Mouse (Mus musculus): Measurements from ENCODE around the gene Ugt1a7c. TPM values are rescaled to one million over a fixed set of nuclear protein-coding genes. Genes with fewer than 3 reads are reported as not detected.

Ugt1a7c gene
- polyA plus RNA-seq, 1 experiment from 2014 or later, result 1.0 TPM

DNA sequence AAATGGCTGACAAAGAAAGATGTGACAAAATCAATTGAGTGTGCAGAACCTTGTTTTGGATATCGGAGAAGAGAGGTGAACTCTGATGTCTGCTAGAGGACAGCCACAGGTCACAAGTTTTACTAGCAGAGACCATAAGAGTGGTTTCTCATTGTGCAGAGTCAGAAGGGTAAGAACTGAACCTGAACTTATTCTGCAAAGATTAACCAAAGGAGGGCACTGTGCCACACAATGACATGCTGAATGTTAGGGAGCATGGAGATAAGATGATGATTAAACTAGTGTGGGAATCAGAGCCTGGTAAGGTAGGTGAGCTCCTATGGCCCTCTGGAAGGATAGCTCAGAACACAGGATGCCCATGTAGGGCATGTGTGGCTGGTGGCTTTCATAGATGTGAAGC, 100.8 kb downstream of the Ugt1a7c start:
- no peaks in the 10 kb centered on the region for H3K36me3 ChIP-seq (ENCODE audit: control insufficient read depth, insufficient read depth, low read length)
- no peak for ATAC-seq (ENCODE audit: low FRiP score)
- WGBS, result 79% methylated on average over 1 of the region's 1 CpGs
- H3K9me3 ChIP-seq (ENCODE audit: control insufficient read depth, low read length), result no peaks in the 10 kb centered on the region
- no peak for DNase-seq (ENCODE audit: low spot score)
- no peak overlapping the region for H3K9ac ChIP-seq (ENCODE audit: low read depth, low read length)
- no peak overlapping the region for H3K4me3 ChIP-seq (ENCODE audit: low read depth, low read length)
- no peak overlapping the region for H3K27ac ChIP-seq (ENCODE audit: low read depth, low read length)
- no peaks in the 10 kb centered on the region for H3K27me3 ChIP-seq (ENCODE audit: control insufficient read depth, insufficient read depth, low read length)
- H3K4me1 ChIP-seq (replicated peaks; ENCODE audit: control insufficient read depth, insufficient read depth, low read length), result no peaks in the 10 kb centered on the region
- H3K4me2 ChIP-seq (replicated peaks; ENCODE audit: low read depth, low read length), result no peak overlapping the region

GRCm38 (mm10) chr1:88197443-88197842, 102.6 kb downstream of the Ugt1a7c start:
- Histone ChIP-seq H3K4me3 (ENCODE audit: low read depth, low read length) (no peak overlapping the region), H3K9ac (ENCODE audit: low read depth, low read length) (no peak overlapping the region), H3K9me3 (ENCODE audit: control insufficient read depth, low read length) (no peaks in the 10 kb centered on the region), H3K27ac (ENCODE audit: low read depth, low read length) (no peak overlapping the region), H3K36me3 (ENCODE audit: control insufficient read depth, insufficient read depth, low read length) (no peaks in the 10 kb centered on the region), H3K4me2 (replicated peaks; ENCODE audit: low read depth, low read length) (no peak overlapping the region), H3K27me3 (ENCODE audit: control insufficient read depth, insufficient read depth, low read length) (no peaks in the 10 kb centered on the region), H3K4me1 (replicated peaks; ENCODE audit: control insufficient read depth, insufficient read depth, low read length) (no peaks in the 10 kb centered on the region)
- no peak for ATAC-seq (ENCODE audit: low FRiP score)
- DNase-seq (ENCODE audit: low spot score), result no peak
- WGBS, result 76% methylated on average over 3 of the region's 3 CpGs

- no peaks in the 10 kb centered on the region for H3K27me3 ChIP-seq (ENCODE audit: control insufficient read depth, insufficient read depth, low read length)
- no peak overlapping the region for H3K27ac ChIP-seq (ENCODE audit: low read depth, low read length)
- H3K4me2 ChIP-seq (replicated peaks; ENCODE audit: low read depth, low read length), result no peak overlapping the region
- H3K9me3 ChIP-seq (ENCODE audit: control insufficient read depth, low read length), result no peaks in the 10 kb centered on the region
- no peak overlapping the region for H3K9ac ChIP-seq (ENCODE audit: low read depth, low read length)
- no peak for ATAC-seq (ENCODE audit: low FRiP score)
- WGBS, result 72% methylated on average over 2 of the region's 2 CpGs
- H3K4me3 ChIP-seq (ENCODE audit: low read depth, low read length), result no peak overlapping the region
- H3K36me3 ChIP-seq (ENCODE audit: control insufficient read depth, insufficient read depth, low read length), result no peaks in the 10 kb centered on the region
- no peaks in the 10 kb centered on the region for H3K4me1 ChIP-seq (replicated peaks; ENCODE audit: control insufficient read depth, insufficient read depth, low read length)
- DNase-seq (ENCODE audit: low spot score), result no peak
These were observed 105.1 kb downstream of the Ugt1a7c start for GRCm38 (mm10) chr1:88199996-88200395.

DNA sequence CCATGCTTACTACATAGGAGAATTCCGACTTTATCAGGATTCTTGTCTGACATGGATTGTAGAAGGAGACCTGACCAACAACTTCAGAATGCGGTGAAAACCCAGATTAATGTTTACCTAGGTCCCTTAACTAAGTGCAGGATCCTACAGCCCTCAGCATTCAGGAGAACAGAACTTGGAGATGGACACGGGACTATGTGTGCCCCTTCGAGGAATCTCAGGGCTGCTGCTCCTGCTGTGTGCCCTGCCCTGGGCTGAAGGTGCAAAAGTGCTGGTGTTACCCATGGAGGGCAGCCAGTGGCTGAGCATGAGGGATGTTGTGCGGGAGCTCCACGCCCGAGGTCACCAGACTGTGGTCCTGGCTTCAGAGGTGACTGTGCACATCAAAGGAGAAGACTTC, 105.6 kb downstream of the Ugt1a7c start, which contains the start of gene Ugt1a2:
Ugt1a2 (plus strand) TSS at position 146 of the 400 bp plus-strand sequence.
- no peaks in the 10 kb centered on the region for H3K36me3 ChIP-seq (ENCODE audit: control insufficient read depth, insufficient read depth, low read length)
- ATAC-seq (ENCODE audit: low FRiP score) (no peak), DNase-seq (ENCODE audit: low spot score) (no peak)
- H3K9me3 ChIP-seq (ENCODE audit: control insufficient read depth, low read length), result no peaks in the 10 kb centered on the region
- H3K27ac ChIP-seq (ENCODE audit: low read depth, low read length), result no peak within 1 kb of the TSS
- no peak within 1 kb of the TSS for H3K4me2 ChIP-seq (replicated peaks; ENCODE audit: low read depth, low read length)
- no peaks in the 10 kb centered on the region for H3K27me3 ChIP-seq (ENCODE audit: control insufficient read depth, insufficient read depth, low read length)
- H3K9ac ChIP-seq (ENCODE audit: low read depth, low read length), result no peak within 1 kb of the TSS
- WGBS, result 79% methylated on average over 7 of the region's 7 CpGs
- H3K4me1 ChIP-seq (replicated peaks; ENCODE audit: control insufficient read depth, insufficient read depth, low read length), result no peaks in the 10 kb centered on the region
- no peak within 1 kb of the TSS for H3K4me3 ChIP-seq (ENCODE audit: low read depth, low read length)

- no peak within 1 kb of the TSS for H3K27ac ChIP-seq (ENCODE audit: low read depth, low read length)
- WGBS, result 6% methylated on average over 55 of the region's 62 CpGs
- ATAC-seq (ENCODE audit: low FRiP score) (peak; percentile 99), DNase-seq (ENCODE audit: low spot score) (peak; percentile 90)
- H3K36me3 ChIP-seq (ENCODE audit: control insufficient read depth, insufficient read depth, low read length), result no peaks in the 10 kb centered on the region
- peak within 1 kb of the TSS; percentile 66 for H3K9ac ChIP-seq (ENCODE audit: low read depth, low read length)
- peak within 1 kb of the TSS; percentile 63 for H3K4me2 ChIP-seq (replicated peaks; ENCODE audit: low read depth, low read length)
- H3K4me1 ChIP-seq (replicated peaks; ENCODE audit: control insufficient read depth, insufficient read depth, low read length), result no peaks in the 10 kb centered on the region
- peak within 1 kb of the TSS; percentile 39 for H3K4me3 ChIP-seq (ENCODE audit: low read depth, low read length)
- no peaks in the 10 kb centered on the region for H3K27me3 ChIP-seq (ENCODE audit: control insufficient read depth, insufficient read depth, low read length)
- H3K9me3 ChIP-seq (ENCODE audit: control insufficient read depth, low read length), result no peaks in the 10 kb centered on the region
These were observed 110.5 kb downstream of the Ugt1a7c start, which contains the start of gene Dnajb3 for GRCm38 (mm10) chr1:88205294-88205922. Gene Dnajb3 (minus strand): TSS chr1:88205782.

DNA sequence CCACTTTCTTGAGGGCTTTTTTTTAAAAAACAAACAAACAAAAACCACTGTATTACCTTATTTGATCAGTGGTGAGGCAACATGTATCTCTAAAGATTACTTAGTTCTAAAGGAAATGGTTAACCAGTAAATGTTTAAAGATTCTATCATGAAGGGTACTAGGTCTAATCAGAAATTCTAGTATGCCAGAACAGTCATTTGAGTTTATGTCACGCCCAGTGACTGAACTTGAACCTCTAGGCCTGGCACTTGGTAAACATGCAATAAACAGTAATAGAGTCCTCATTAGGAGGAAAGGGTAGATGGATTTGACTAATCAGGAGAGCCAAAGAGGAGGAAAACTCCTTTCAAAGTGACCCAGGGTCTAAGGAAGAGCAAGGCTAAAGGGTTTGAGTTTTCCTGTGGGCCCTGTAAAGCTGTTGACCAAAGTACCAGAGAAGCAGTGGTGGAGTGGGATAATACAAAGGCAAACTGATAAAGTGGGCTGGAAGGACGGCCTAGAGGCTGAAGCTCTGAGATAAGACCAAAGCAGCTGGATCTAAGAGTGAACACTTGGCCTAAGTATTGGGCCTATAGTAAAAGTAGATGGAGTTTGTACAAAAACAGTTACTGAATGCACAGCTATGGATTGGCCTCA, 112.1 kb downstream of the Ugt1a7c start:
- ATAC-seq (ENCODE audit: low FRiP score) (no peak), DNase-seq (ENCODE audit: low spot score) (no peak)
- WGBS, result 83% methylated on average over 2 of the region's 2 CpGs
- H3K36me3 ChIP-seq (ENCODE audit: control insufficient read depth, insufficient read depth, low read length), result no peaks in the 10 kb centered on the region
- no peak overlapping the region for H3K4me3 ChIP-seq (ENCODE audit: low read depth, low read length)
- no peaks in the 10 kb centered on the region for H3K4me1 ChIP-seq (replicated peaks; ENCODE audit: control insufficient read depth, insufficient read depth, low read length)
- H3K27me3 ChIP-seq (ENCODE audit: control insufficient read depth, insufficient read depth, low read length), result no peaks in the 10 kb centered on the region
- H3K9ac ChIP-seq (ENCODE audit: low read depth, low read length), result no peak overlapping the region
- H3K9me3 ChIP-seq (ENCODE audit: control insufficient read depth, low read length), result peaks cover 7% of the 10 kb centered on the region
- no peak overlapping the region for H3K27ac ChIP-seq (ENCODE audit: low read depth, low read length)
- no peak overlapping the region for H3K4me2 ChIP-seq (replicated peaks; ENCODE audit: low read depth, low read length)

DNA sequence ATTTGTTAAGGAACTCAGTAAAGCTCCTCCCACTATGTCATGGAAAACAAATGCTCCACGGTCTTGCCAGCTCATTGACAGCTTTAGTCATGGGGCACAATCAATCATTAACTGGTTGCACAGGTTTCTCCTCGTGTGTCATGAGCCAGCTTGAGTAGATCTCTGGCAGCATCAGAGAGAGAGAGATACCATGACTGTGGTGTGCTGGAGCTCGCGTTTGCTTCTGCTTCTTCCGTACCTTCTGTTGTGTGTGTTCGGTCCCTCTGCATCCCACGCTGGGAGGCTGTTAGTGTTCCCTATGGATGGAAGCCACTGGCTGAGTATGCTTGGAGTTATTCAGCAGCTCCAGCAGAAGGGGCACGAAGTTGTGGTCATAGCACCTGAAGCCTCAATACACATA, 117.0 kb downstream of the Ugt1a7c start, which contains the start of gene Ugt1a1:
Ugt1a1 (plus strand) TSS at position 148 of the 400 bp plus-strand sequence.
- no peak for ATAC-seq (ENCODE audit: low FRiP score)

GRCm38 (mm10) chr1:88212341-88213045, 117.6 kb downstream of the Ugt1a7c start:
- 64% methylated on average over 8 of the region's 8 CpGs for WGBS
- no peaks in the 10 kb centered on the region for H3K36me3 ChIP-seq (ENCODE audit: control insufficient read depth, insufficient read depth, low read length)
- no peak overlapping the region for H3K9ac ChIP-seq (ENCODE audit: low read depth, low read length)
- H3K4me2 ChIP-seq (replicated peaks; ENCODE audit: low read depth, low read length), result no peak overlapping the region
- no peaks in the 10 kb centered on the region for H3K27me3 ChIP-seq (ENCODE audit: control insufficient read depth, insufficient read depth, low read length)
- H3K27ac ChIP-seq (ENCODE audit: low read depth, low read length), result no peak overlapping the region
- peak; percentile 6 for DNase-seq (ENCODE audit: low spot score)
- peak; percentile 13; the same call in 1 of the 2 replicates for ATAC-seq (ENCODE audit: low FRiP score)
- peaks cover 58% of the 10 kb centered on the region for H3K9me3 ChIP-seq (ENCODE audit: control insufficient read depth, low read length)
- no peaks in the 10 kb centered on the region for H3K4me1 ChIP-seq (replicated peaks; ENCODE audit: control insufficient read depth, insufficient read depth, low read length)
- H3K4me3 ChIP-seq (ENCODE audit: low read depth, low read length), result no peak overlapping the region

More for the DNA sequence above, 117.0 kb downstream of the Ugt1a7c start, which contains the start of gene Ugt1a1:
- no peaks in the 10 kb centered on the region for H3K36me3 ChIP-seq (ENCODE audit: control insufficient read depth, insufficient read depth, low read length)
- no peak within 1 kb of the TSS for H3K27ac ChIP-seq (ENCODE audit: low read depth, low read length)
- no peaks in the 10 kb centered on the region for H3K27me3 ChIP-seq (ENCODE audit: control insufficient read depth, insufficient read depth, low read length)
- no peak within 1 kb of the TSS for H3K4me2 ChIP-seq (replicated peaks; ENCODE audit: low read depth, low read length)
- peak; percentile 9 for DNase-seq (ENCODE audit: low spot score)
- H3K9ac ChIP-seq (ENCODE audit: low read depth, low read length), result no peak within 1 kb of the TSS
- 69% methylated on average over 8 of the region's 8 CpGs for WGBS
- H3K9me3 ChIP-seq (ENCODE audit: control insufficient read depth, low read length), result peaks cover 51% of the 10 kb centered on the region
- H3K4me3 ChIP-seq (ENCODE audit: low read depth, low read length), result no peak within 1 kb of the TSS
- no peaks in the 10 kb centered on the region for H3K4me1 ChIP-seq (replicated peaks; ENCODE audit: control insufficient read depth, insufficient read depth, low read length)
